Mouse (Mus musculus): ENCODE measurements around the gene Actr2. TPM values are rescaled to one million over a fixed set of nuclear protein-coding genes. Genes with fewer than 3 reads are reported as not detected.
"Not testable (repeated sequence)": the region's sequence is repeated elsewhere in the genome, so short reads cannot be mapped to it uniquely, and the experiment has no call there.

Actr2 gene
- total RNA-seq, 2 experiments from 2014 or later, result 102 to 107 TPM

GRCm38 (mm10) chr11:20052814-20053536, 59.7 kb downstream of the Actr2 start:
- DNase-seq, result no peak

GRCm38 (mm10) chr11:20045586-20045985, 67.1 kb downstream of the Actr2 start:
- no peak for DNase-seq

- no peak for DNase-seq
These were observed 69.5 kb downstream of the Actr2 start for GRCm38 (mm10) chr11:20043256-20043655.

GRCm38 (mm10) chr11:20042106-20042505, 70.6 kb downstream of the Actr2 start:
- no peak for DNase-seq

GRCm38 (mm10) chr11:20041164-20041920, 71.4 kb downstream of the Actr2 start:
- DNase-seq, result no peak

GRCm38 (mm10) chr11:20038723-20039122, 74.0 kb downstream of the Actr2 start:
- DNase-seq, result no peak

GRCm38 (mm10) chr11:20037739-20038138, 75.0 kb downstream of the Actr2 start:
- no peak for DNase-seq

GRCm38 (mm10) chr11:20035972-20036371, 76.7 kb downstream of the Actr2 start:
- DNase-seq, result no peak

- peak; percentile 68 for DNase-seq
These were observed 77.3 kb downstream of the Actr2 start for GRCm38 (mm10) chr11:20035343-20035928.

- DNase-seq, result no peak
These were observed 78.3 kb downstream of the Actr2 start for GRCm38 (mm10) chr11:20034337-20034947.

GRCm38 (mm10) chr11:20033541-20034160, 79.1 kb downstream of the Actr2 start:
- DNase-seq, result no peak

GRCm38 (mm10) chr11:20031536-20031935, 81.2 kb downstream of the Actr2 start:
- peak; percentile 60 for DNase-seq

GRCm38 (mm10) chr11:20030973-20031372, 81.7 kb downstream of the Actr2 start:
- DNase-seq, result not testable (repeated sequence)

GRCm38 (mm10) chr11:20029014-20029413, 83.7 kb downstream of the Actr2 start:
- no peak for DNase-seq

GRCm38 (mm10) chr11:20028396-20028795, 84.3 kb downstream of the Actr2 start:
- DNase-seq, result peak; percentile 32

GRCm38 (mm10) chr11:20027719-20028118, 85.0 kb downstream of the Actr2 start:
- no peak for DNase-seq

GRCm38 (mm10) chr11:20025899-20026298, 86.8 kb downstream of the Actr2 start:
- DNase-seq, result peak; percentile 28

GRCm38 (mm10) chr11:20022911-20023482, 89.7 kb downstream of the Actr2 start:
- no peak for DNase-seq

- no peak for DNase-seq
These were observed 90.3 kb downstream of the Actr2 start for GRCm38 (mm10) chr11:20022462-20022861.

- DNase-seq, result no peak
These were observed 92.0 kb downstream of the Actr2 start for GRCm38 (mm10) chr11:20020720-20021119.

GRCm38 (mm10) chr11:20018905-20019304, 93.8 kb downstream of the Actr2 start:
- no peak for DNase-seq

- DNase-seq, result no peak
These were observed 94.8 kb downstream of the Actr2 start for GRCm38 (mm10) chr11:20017937-20018336.
